Mouse (Mus musculus): Measurements from ENCODE around the gene Faap100. TPM values are rescaled to one million over a fixed set of nuclear protein-coding genes. Genes with fewer than 3 reads are reported as not detected.
"Not testable (repeated sequence)": the region's sequence is repeated elsewhere in the genome, so short reads cannot be mapped to it uniquely, and the experiment has no call there.

The Faap100 gene
- polyA plus RNA-seq, 1 experiment from 2014 or later, result 34.5 TPM

- WGBS, result 33% methylated on average over 5 of the region's 5 CpGs
- Histone ChIP-seq H3K27me3 (ENCODE audit: control insufficient read depth, insufficient read depth, low read length) (no peaks in the 10 kb centered on the region), H3K4me1 (ENCODE audit: control insufficient read depth, insufficient read depth, low read length) (peaks cover 56% of the 10 kb centered on the region), H3K4me2 (ENCODE audit: low read depth, low read length) (no peak overlapping the region), H3K9ac (ENCODE audit: low read length) (0 out of 2 replicates have a peak overlapping the region, but pooled peaks have one; percentile 17), H3K27ac (ENCODE audit: low read length) (peak overlapping the region; percentile 77), H3K9me3 (replicated peaks; ENCODE audit: control insufficient read depth, low read length) (no peaks in the 10 kb centered on the region), H3K4me3 (replicated peaks; ENCODE audit: low read length) (no peak overlapping the region), H3K36me3 (ENCODE audit: control insufficient read depth, insufficient read depth, low read length) (no peaks in the 10 kb centered on the region)
- no peak for ATAC-seq (ENCODE audit: insufficient read depth, low FRiP score)
Measured at GRCm38 (mm10) chr11:120355277-120356039, 23.1 kb downstream of the Faap100 start.

GRCm38 (mm10) chr11:120354304-120355276, 24.0 kb downstream of the Faap100 start:
- Histone ChIP-seq H3K4me2 (ENCODE audit: low read depth, low read length) (no peak overlapping the region), H3K9ac (ENCODE audit: low read length) (0 out of 2 replicates have a peak overlapping the region, but pooled peaks have one; percentile 17), H3K27me3 (ENCODE audit: control insufficient read depth, insufficient read depth, low read length) (no peaks in the 10 kb centered on the region), H3K9me3 (replicated peaks; ENCODE audit: control insufficient read depth, low read length) (no peaks in the 10 kb centered on the region), H3K4me1 (ENCODE audit: control insufficient read depth, insufficient read depth, low read length) (peaks cover 54% of the 10 kb centered on the region), H3K4me3 (replicated peaks; ENCODE audit: low read length) (no peak overlapping the region), H3K27ac (ENCODE audit: low read length) (peak overlapping the region; percentile 82), H3K36me3 (ENCODE audit: control insufficient read depth, insufficient read depth, low read length) (no peaks in the 10 kb centered on the region)
- WGBS, result 80% methylated on average over 17 of the region's 17 CpGs
- no peak for ATAC-seq (ENCODE audit: insufficient read depth, low FRiP score)

GRCm38 (mm10) chr11:120353500-120354303, 24.9 kb downstream of the Faap100 start:
- H3K36me3 ChIP-seq (ENCODE audit: control insufficient read depth, insufficient read depth, low read length), result no peaks in the 10 kb centered on the region
- peak overlapping the region; percentile 82 for H3K27ac ChIP-seq (ENCODE audit: low read length)
- H3K4me2 ChIP-seq (ENCODE audit: low read depth, low read length), result peak overlapping the region; percentile 30
- H3K9me3 ChIP-seq (replicated peaks; ENCODE audit: control insufficient read depth, low read length), result no peaks in the 10 kb centered on the region
- peak overlapping the region; percentile 32 for H3K9ac ChIP-seq (ENCODE audit: low read length)
- WGBS, result 21% methylated on average over 26 of the region's 26 CpGs
- peaks cover 53% of the 10 kb centered on the region for H3K4me1 ChIP-seq (ENCODE audit: control insufficient read depth, insufficient read depth, low read length)
- H3K4me3 ChIP-seq (replicated peaks; ENCODE audit: low read length), result no peak overlapping the region; the same call in 1 of the 2 replicates
- ATAC-seq (ENCODE audit: insufficient read depth, low FRiP score), result peak; percentile 48
- H3K27me3 ChIP-seq (ENCODE audit: control insufficient read depth, insufficient read depth, low read length), result no peaks in the 10 kb centered on the region

GRCm38 (mm10) chr11:120352571-120353290, 25.8 kb downstream of the Faap100 start:
- WGBS, result 50% methylated on average over 13 of the region's 13 CpGs

GRCm38 (mm10) chr11:120352093-120352350, 26.5 kb downstream of the Faap100 start:
- not testable (repeated sequence) for H3K4me2 ChIP-seq (ENCODE audit: low read depth, low read length); H3K4me3 ChIP-seq (replicated peaks; ENCODE audit: low read length); H3K36me3 ChIP-seq (ENCODE audit: control insufficient read depth, insufficient read depth, low read length); H3K9me3 ChIP-seq (replicated peaks; ENCODE audit: control insufficient read depth, low read length); H3K27me3 ChIP-seq (ENCODE audit: control insufficient read depth, insufficient read depth, low read length); ATAC-seq (ENCODE audit: insufficient read depth, low FRiP score); H3K9ac ChIP-seq (ENCODE audit: low read length)
- WGBS, result 84% methylated on average over 5 of the region's 5 CpGs
- peak overlapping the region; percentile 100 for H3K27ac ChIP-seq (ENCODE audit: low read length)
- H3K4me1 ChIP-seq (ENCODE audit: control insufficient read depth, insufficient read depth, low read length), result peaks cover 37% of the 10 kb centered on the region

More at GRCm38 (mm10) chr11:120352571-120353290, 25.8 kb downstream of the Faap100 start:
- peaks cover 44% of the 10 kb centered on the region for H3K4me1 ChIP-seq (ENCODE audit: control insufficient read depth, insufficient read depth, low read length)
- H3K27me3 ChIP-seq (ENCODE audit: control insufficient read depth, insufficient read depth, low read length), result no peaks in the 10 kb centered on the region
- H3K4me3 ChIP-seq (replicated peaks; ENCODE audit: low read length), result no peak overlapping the region
- peak overlapping the region; percentile 82 for H3K27ac ChIP-seq (ENCODE audit: low read length)
- ATAC-seq (ENCODE audit: insufficient read depth, low FRiP score), result no peak
- H3K4me2 ChIP-seq (ENCODE audit: low read depth, low read length), result no peak overlapping the region
- H3K9me3 ChIP-seq (replicated peaks; ENCODE audit: control insufficient read depth, low read length), result no peaks in the 10 kb centered on the region
- peak overlapping the region; percentile 32 for H3K9ac ChIP-seq (ENCODE audit: low read length)
- no peaks in the 10 kb centered on the region for H3K36me3 ChIP-seq (ENCODE audit: control insufficient read depth, insufficient read depth, low read length)

GRCm38 (mm10) chr11:120351250-120352092, 27.1 kb downstream of the Faap100 start:
- Histone ChIP-seq H3K4me3 (replicated peaks; ENCODE audit: low read length) (peak overlapping the region; percentile 95), H3K4me1 (ENCODE audit: control insufficient read depth, insufficient read depth, low read length) (peaks cover 37% of the 10 kb centered on the region), H3K4me2 (ENCODE audit: low read depth, low read length) (peak overlapping the region; percentile 90), H3K36me3 (ENCODE audit: control insufficient read depth, insufficient read depth, low read length) (no peaks in the 10 kb centered on the region), H3K27ac (ENCODE audit: low read length) (peak overlapping the region; percentile 100), H3K9ac (ENCODE audit: low read length) (peak overlapping the region; percentile 99), H3K9me3 (replicated peaks; ENCODE audit: control insufficient read depth, low read length) (no peaks in the 10 kb centered on the region), H3K27me3 (ENCODE audit: control insufficient read depth, insufficient read depth, low read length) (no peaks in the 10 kb centered on the region)
- 74% methylated on average over 10 of the region's 10 CpGs for whole genome bisulfite sequencing
- no peak for ATAC-seq (ENCODE audit: insufficient read depth, low FRiP score)

GRCm38 (mm10) chr11:120350711-120351110, 27.9 kb downstream of the Faap100 start:
- ATAC-seq (ENCODE audit: insufficient read depth, low FRiP score), result no peak
- Histone ChIP-seq H3K36me3 (ENCODE audit: control insufficient read depth, insufficient read depth, low read length) (no peaks in the 10 kb centered on the region), H3K27ac (ENCODE audit: low read length) (peak overlapping the region; percentile 100), H3K27me3 (ENCODE audit: control insufficient read depth, insufficient read depth, low read length) (no peaks in the 10 kb centered on the region), H3K4me2 (ENCODE audit: low read depth, low read length) (peak overlapping the region; percentile 90), H3K9ac (ENCODE audit: low read length) (peak overlapping the region; percentile 99), H3K9me3 (replicated peaks; ENCODE audit: control insufficient read depth, low read length) (no peaks in the 10 kb centered on the region), H3K4me3 (replicated peaks; ENCODE audit: low read length) (peak overlapping the region; percentile 95), H3K4me1 (ENCODE audit: control insufficient read depth, insufficient read depth, low read length) (peaks cover 34% of the 10 kb centered on the region)
- WGBS, result 13% methylated on average over 11 of the region's 11 CpGs
